Mouse (Mus musculus): ENCODE measurements around the gene Gm13271.
"Not testable (repeated sequence)": the region's sequence is repeated elsewhere in the genome, so short reads cannot be mapped to it uniquely, and the experiment has no call there.

Gene Gm13271

GRCm38 (mm10) chr4:88759610-88760268 is 5.1 kb downstream of the Gm13271 start, which contains the start of gene Gm13283:
Gene Gm13283, plus strand, starts transcription at chr4:88760119.
- CTCF ChIA-PET = not testable (repeated sequence)

DNA sequence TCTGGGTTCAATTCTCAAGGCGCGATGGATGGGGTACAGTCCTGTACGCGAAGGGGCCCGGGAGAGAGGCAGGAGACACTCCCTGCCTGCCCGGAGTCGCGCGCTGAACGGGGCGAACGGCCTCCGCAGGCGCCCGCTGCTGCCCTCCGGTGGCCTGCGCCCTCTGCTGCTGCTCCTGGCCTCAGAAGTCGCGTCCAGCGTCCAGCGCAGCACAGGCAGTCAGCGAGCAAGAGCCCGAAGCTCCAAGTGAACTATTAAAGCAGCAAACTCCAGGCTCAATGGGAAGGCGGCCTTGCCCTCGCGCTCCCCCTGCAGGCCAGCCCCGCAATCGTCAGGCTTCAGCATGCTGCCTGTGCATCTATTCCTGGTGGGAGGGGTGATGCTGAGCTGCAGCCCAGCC is 5.8 kb downstream of the Gm13271 start:
- CTCF ChIA-PET = not testable (repeated sequence)

- CTCF ChIA-PET = not testable (repeated sequence)
Observed at GRCm38 (mm10) chr4:88761776-88762175, 7.1 kb downstream of the Gm13271 start.

DNA sequence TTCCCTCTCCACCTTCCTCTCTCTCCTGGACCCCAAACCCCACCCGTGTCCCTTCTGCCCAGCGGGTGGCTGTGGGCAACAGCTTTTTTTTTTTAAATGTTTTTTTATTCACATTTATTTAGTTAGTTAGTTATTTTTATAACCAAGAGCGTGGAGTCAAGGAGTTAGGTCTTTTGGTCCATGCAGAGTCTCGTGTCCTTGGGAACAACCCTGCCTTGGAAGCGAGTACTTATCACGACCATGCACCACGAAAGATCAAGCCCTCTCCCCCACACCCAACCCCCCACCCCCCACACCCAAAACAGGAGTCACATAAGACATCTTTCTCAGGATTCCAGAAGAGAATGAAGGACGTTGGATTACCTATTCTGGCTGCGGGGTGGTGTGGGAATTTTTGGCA is 7.7 kb downstream of the Gm13271 start:
- CTCF ChIA-PET = not testable (repeated sequence)

- CTCF ChIA-PET = not testable (repeated sequence)
Observed at GRCm38 (mm10) chr4:88763384-88764018, 8.8 kb downstream of the Gm13271 start.

DNA sequence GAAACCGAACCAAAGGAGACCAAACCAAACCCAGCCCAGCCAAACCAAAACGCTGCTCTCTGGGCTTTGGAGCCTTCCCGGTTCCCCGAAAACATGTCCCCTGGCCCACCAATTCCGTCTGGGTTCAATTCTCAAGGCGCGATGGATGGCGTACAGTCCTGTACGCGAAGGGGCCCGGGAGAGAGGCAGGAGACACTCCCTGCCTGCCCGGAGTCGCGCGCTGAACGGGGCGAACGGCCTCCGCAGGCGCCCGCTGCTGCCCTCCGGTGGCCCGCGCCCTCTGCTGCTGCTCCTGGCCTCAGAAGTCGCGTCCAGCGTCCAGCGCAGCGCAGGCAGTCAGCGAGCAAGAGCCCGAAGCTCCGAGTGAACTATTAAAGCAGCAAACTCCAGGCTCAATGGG is 18.9 kb downstream of the Gm13271 start, which contains the start of gene Gm13290:
TSS of gene Gm13290 (plus strand) at position 301 of the 400 bp plus-strand sequence.
- CTCF ChIA-PET = not testable (repeated sequence)

- CTCF ChIA-PET = not testable (repeated sequence)
Observed at GRCm38 (mm10) chr4:88776622-88777021, 22.0 kb downstream of the Gm13271 start, which contains the start of gene Gm13289. Gene Gm13289, plus strand, starts transcription at chr4:88776922.

DNA sequence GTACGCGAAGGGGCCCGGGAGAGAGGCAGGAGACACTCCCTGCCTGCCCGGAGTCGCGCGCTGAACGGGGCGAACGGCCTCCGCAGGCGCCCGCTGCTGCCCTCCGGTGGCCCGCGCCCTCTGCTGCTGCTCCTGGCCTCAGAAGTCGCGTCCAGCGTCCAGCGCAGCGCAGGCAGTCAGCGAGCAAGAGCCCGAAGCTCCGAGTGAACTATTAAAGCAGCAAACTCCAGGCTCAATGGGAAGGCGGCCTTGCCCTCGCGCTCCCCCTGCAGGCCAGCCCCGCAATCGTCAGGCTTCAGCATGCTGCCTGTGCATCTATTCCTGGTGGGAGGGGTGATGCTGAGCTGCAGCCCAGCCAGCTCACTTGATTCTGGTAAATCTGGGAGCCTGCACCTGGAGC is 24.9 kb downstream of the Gm13271 start, which contains the start of gene Gm13272:
TSS of gene Gm13272 (plus strand) at position 301 of the 400 bp plus-strand sequence.
- CTCF ChIA-PET = not testable (repeated sequence)

- CTCF ChIA-PET = not testable (repeated sequence)
Observed at GRCm38 (mm10) chr4:88780320-88780719, 25.7 kb downstream of the Gm13271 start.

- CTCF ChIA-PET = not testable (repeated sequence)
Observed at GRCm38 (mm10) chr4:88781831-88782230, 27.2 kb downstream of the Gm13271 start, which contains the start of gene Ifnz. Gene Ifnz, plus strand, starts transcription at chr4:88782131.

- CTCF ChIA-PET = not testable (repeated sequence)
Observed at GRCm38 (mm10) chr4:88782335-88782734, 27.7 kb downstream of the Gm13271 start.

- CTCF ChIA-PET = not testable (repeated sequence)
Observed at GRCm38 (mm10) chr4:88785409-88785808, 30.7 kb downstream of the Gm13271 start, which contains the start of gene Gm13276. Gene Gm13276, plus strand, starts transcription at chr4:88785709.

GRCm38 (mm10) chr4:88788402-88788801 is 33.7 kb downstream of the Gm13271 start, which contains the start of gene Gm13277:
Gene Gm13277, plus strand, starts transcription at chr4:88788632.
- CTCF ChIA-PET = not testable (repeated sequence)

- CTCF ChIA-PET = not testable (repeated sequence)
Observed at GRCm38 (mm10) chr4:88791250-88791649, 36.6 kb downstream of the Gm13271 start, which contains the start of gene Gm13278. Gene Gm13278, plus strand, starts transcription at chr4:88791550.

DNA sequence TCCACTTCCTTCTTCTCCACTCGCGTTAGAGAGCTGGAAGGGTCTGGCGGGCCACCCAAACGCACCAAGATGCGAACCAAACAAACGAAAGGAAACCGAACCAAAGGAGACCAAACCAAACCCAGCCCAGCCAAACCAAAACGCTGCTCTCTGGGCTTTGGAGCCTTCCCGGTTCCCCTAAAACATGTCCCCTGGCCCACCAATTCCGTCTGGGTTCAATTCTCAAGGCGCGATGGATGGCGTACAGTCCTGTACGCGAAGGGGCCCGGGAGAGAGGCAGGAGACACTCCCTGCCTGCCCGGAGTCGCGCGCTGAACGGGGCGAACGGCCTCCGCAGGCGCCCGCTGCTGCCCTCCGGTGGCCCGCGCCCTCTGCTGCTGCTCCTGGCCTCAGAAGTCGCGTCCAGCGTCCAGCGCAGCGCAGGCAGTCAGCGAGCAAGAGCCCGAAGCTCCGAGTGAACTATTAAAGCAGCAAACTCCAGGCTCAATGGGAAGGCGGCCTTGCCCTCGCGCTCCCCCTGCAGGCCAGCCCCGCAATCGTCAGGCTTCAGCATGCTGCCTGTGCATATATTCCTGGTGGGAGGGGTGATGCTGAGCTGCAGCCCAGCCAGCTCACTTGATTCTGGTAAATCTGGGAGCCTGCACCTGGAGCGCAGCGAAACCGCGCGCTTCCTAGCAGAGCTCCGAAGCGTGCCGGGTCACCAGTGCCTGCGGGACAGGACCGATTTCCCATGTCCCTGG is 39.4 kb downstream of the Gm13271 start, which contains the start of gene Gm13275:
TSS of gene Gm13275 (plus strand) at position 552 of the 740 bp plus-strand sequence.
- CTCF ChIA-PET = not testable (repeated sequence)

DNA sequence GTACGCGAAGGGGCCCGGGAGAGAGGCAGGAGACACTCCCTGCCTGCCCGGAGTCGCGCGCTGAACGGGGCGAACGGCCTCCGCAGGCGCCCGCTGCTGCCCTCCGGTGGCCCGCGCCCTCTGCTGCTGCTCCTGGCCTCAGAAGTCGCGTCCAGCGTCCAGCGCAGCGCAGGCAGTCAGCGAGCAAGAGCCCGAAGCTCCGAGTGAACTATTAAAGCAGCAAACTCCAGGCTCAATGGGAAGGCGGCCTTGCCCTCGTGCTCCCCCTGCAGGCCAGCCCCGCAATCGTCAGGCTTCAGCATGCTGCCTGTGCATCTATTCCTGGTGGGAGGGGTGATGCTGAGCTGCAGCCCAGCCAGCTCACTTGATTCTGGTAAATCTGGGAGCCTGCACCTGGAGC is 42.4 kb downstream of the Gm13271 start, which contains the start of gene Gm13279:
TSS of gene Gm13279 (plus strand) at position 301 of the 400 bp plus-strand sequence.
- CTCF ChIA-PET = not testable (repeated sequence)

GRCm38 (mm10) chr4:88799365-88799764 is 44.7 kb downstream of the Gm13271 start, which contains the start of gene Gm13285:
Gene Gm13285, plus strand, starts transcription at chr4:88799665.
- CTCF ChIA-PET = not testable (repeated sequence)

- CTCF ChIA-PET = not testable (repeated sequence)
Observed at GRCm38 (mm10) chr4:88802954-88803353, 48.3 kb downstream of the Gm13271 start, which contains the start of gene Gm13287. Gene Gm13287, plus strand, starts transcription at chr4:88803254.

Data from spleen, embryonic (tissue).